Mouse (Mus musculus): ENCODE measurements at regions not wholly inside any gene's neighbourhood (a gene's known extent, or its start where the extent isn't known, plus 50 kb on each side); places are given as distances from the start of the nearest gene placed in this dataset.

- H3K9me3 ChIP-seq (replicated peaks; ENCODE audit: low read length) = no peaks in the 10 kb centered on the region
- no peaks in the 10 kb centered on the region for H3K79me2 ChIP-seq (replicated peaks; ENCODE audit: control insufficient read depth, extremely low read depth, insufficient read depth, poor library complexity, severe bottlenecking)
- H3K4me1 ChIP-seq (ENCODE audit: control insufficient read depth in 1 of 2, insufficient read depth in 2 of 2) = no peaks in the 10 kb centered on the region
- H3K4me2 ChIP-seq (ENCODE audit: insufficient read depth, low read depth, poor library complexity, severe bottlenecking) = no peak overlapping the region
- in situ Hi-C loops (cut with MboI; ENCODE audit: low pct_ligation_motif_present, low pct_unique_long_range_greater_than_20kb, low sequenced_read_pairs) = no loop called here
- TF ChIP-seq CHD2 (IDR thresholded peaks at IDR 0.05; ENCODE audit: low read length) = no peak
- TF ChIP-seq MAX (IDR thresholded peaks at IDR 0.05; ENCODE audit: low read length) = no peak
- no peak for TF ChIP-seq JUN (IDR thresholded peaks at IDR 0.05; ENCODE audit: insufficient read depth, low read depth, low read length)
- TF ChIP-seq TBP (conservative IDR thresholded peaks at IDR 0.05; ENCODE audit: low read depth, low read length) = no peak
- TF ChIP-seq RCOR1 (conservative IDR thresholded peaks at IDR 0.05; ENCODE audit: low read depth, low read length) = no peak
- no peak for TF ChIP-seq NELFE (IDR thresholded peaks at IDR 0.05; ENCODE audit: low read depth, low read length)
- TF ChIP-seq POLR2AphosphoS2 (IDR thresholded peaks at IDR 0.05; ENCODE audit: low read depth, low read length) = no peak
- TF ChIP-seq MAFK (IDR thresholded peaks at IDR 0.05; ENCODE audit: insufficient replicate concordance, low read length) = no peak
- no peak for TF ChIP-seq NRF1 (IDR thresholded peaks at IDR 0.05; ENCODE audit: low read depth, low read length)
- TF ChIP-seq CTCF (conservative IDR thresholded peaks at IDR 0.05 in 1 of 2, IDR thresholded peaks at IDR 0.05 in 1 of 2; ENCODE audit: low read depth in 2 of 2, low read length in 2 of 2) = no peak
- TF ChIP-seq SIN3A (IDR thresholded peaks at IDR 0.05; ENCODE audit: low read length) = no peak
- no peak for TF ChIP-seq POLR2A (IDR thresholded peaks at IDR 0.05; ENCODE audit: low read depth, low read length)
- no peak for TF ChIP-seq EP300 (IDR thresholded peaks at IDR 0.05; ENCODE audit: low read length)
- TF ChIP-seq ZMIZ1 (IDR thresholded peaks at IDR 0.05; ENCODE audit: low read depth, low read length) = no peak
- TF ChIP-seq E2F4 (IDR thresholded peaks at IDR 0.05; ENCODE audit: insufficient replicate concordance, low read depth, low read length) = no peak
- no peak for TF ChIP-seq CHD1 (IDR thresholded peaks at IDR 0.05; ENCODE audit: low read depth, low read length)
- no peak for TF ChIP-seq ZC3H11A (IDR thresholded peaks at IDR 0.05; ENCODE audit: low read depth, low read length)
- no peak for TF ChIP-seq ZKSCAN1 (IDR thresholded peaks at IDR 0.05; ENCODE audit: borderline replicate concordance, low read depth, low read length)
- TF ChIP-seq TCF12 (IDR thresholded peaks at IDR 0.05; ENCODE audit: low read depth, low read length) = no peak
- no peak overlapping the region for H3K9ac ChIP-seq (ENCODE audit: insufficient read depth, low read depth)
- H3K4me3 ChIP-seq (replicated peaks in 1 of 3; ENCODE audit: low read depth in 2 of 3, low read length in 2 of 3, poor library complexity in 1 of 3) = no peak overlapping the region
- H3K36me3 ChIP-seq (replicated peaks in 1 of 2; ENCODE audit: control insufficient read depth in 1 of 2, insufficient read depth in 1 of 2, low read length in 1 of 2) = no peaks in the 10 kb centered on the region
- no peak overlapping the region for H3K27ac ChIP-seq (ENCODE audit: insufficient read depth, low read depth)
- no peak for DNase-seq (ENCODE audit: extremely low read depth)
- peaks cover 23% of the 10 kb centered on the region for H3K27me3 ChIP-seq (replicated peaks)
- dilution Hi-C loops (cut with MboI; ENCODE audit: extremely low pct_ligation_motif_present, extremely low pct_unique_long_range_greater_than_20kb, low sequenced_read_pairs) = no loop called here
These were observed 157.8 kb downstream of the Cbln1 start for GRCm38 (mm10) chr8:87314570-87314969.

- Histone ChIP-seq H3K9ac (ENCODE audit: insufficient read depth, low read depth) (no peak overlapping the region), H3K27ac (ENCODE audit: insufficient read depth, low read depth) (no peak overlapping the region), H3K36me3 (replicated peaks in 1 of 2; ENCODE audit: control insufficient read depth in 1 of 2, insufficient read depth in 1 of 2, low read length in 1 of 2) (no peaks in the 10 kb centered on the region), H3K4me1 (ENCODE audit: control insufficient read depth in 1 of 2, insufficient read depth in 2 of 2) (no peaks in the 10 kb centered on the region), H3K27me3 (replicated peaks) (peaks cover 16% of the 10 kb centered on the region), H3K4me3 (replicated peaks in 1 of 3; ENCODE audit: low read depth in 2 of 3, low read length in 2 of 3, poor library complexity in 1 of 3) (no peak overlapping the region), H3K9me3 (replicated peaks; ENCODE audit: low read length) (no peaks in the 10 kb centered on the region), H3K4me2 (ENCODE audit: insufficient read depth, low read depth, poor library complexity, severe bottlenecking) (no peak overlapping the region), H3K79me2 (replicated peaks; ENCODE audit: control insufficient read depth, extremely low read depth, insufficient read depth, poor library complexity, severe bottlenecking) (no peaks in the 10 kb centered on the region)
- in situ Hi-C loops (cut with MboI; ENCODE audit: low pct_ligation_motif_present, low pct_unique_long_range_greater_than_20kb, low sequenced_read_pairs) = no loop called here
- TF ChIP-seq GABPA (IDR thresholded peaks at IDR 0.05; ENCODE audit: insufficient replicate concordance, low read depth, low read length) (no peak), SMC3 (IDR thresholded peaks at IDR 0.05; ENCODE audit: low read depth, low read length) (no peak), MAFK (IDR thresholded peaks at IDR 0.05; ENCODE audit: insufficient replicate concordance, low read length) (no peak), E2F4 (IDR thresholded peaks at IDR 0.05; ENCODE audit: insufficient replicate concordance, low read depth, low read length) (no peak), ETS1 (conservative IDR thresholded peaks at IDR 0.05; ENCODE audit: low read depth, low read length) (no peak), USF2 (conservative IDR thresholded peaks at IDR 0.05; ENCODE audit: low read depth, low read length) (no peak), EP300 (IDR thresholded peaks at IDR 0.05; ENCODE audit: low read length) (no peak), KAT2A (IDR thresholded peaks at IDR 0.05; ENCODE audit: insufficient replicate concordance, low read length) (no peak), BHLHE40 (IDR thresholded peaks at IDR 0.05; ENCODE audit: low read depth, low read length) (no peak), ZC3H11A (IDR thresholded peaks at IDR 0.05; ENCODE audit: low read depth, low read length) (no peak), ZNF384 (IDR thresholded peaks at IDR 0.05; ENCODE audit: low read depth, low read length) (no peak)
- DNase-seq (ENCODE audit: extremely low read depth) = no peak
- dilution Hi-C loops (cut with MboI; ENCODE audit: extremely low pct_ligation_motif_present, extremely low pct_unique_long_range_greater_than_20kb, low sequenced_read_pairs) = no loop called here
These were observed 161.1 kb downstream of the Cbln1 start for GRCm38 (mm10) chr8:87311282-87311681.
